Mouse (Mus musculus) kidney, postnatal 0 days (tissue): Measurements from ENCODE around the gene Fem1b. TPM values are rescaled to one million over a fixed set of nuclear protein-coding genes. Genes with fewer than 3 reads are reported as not detected.
"Not testable (repeated sequence)": the region's sequence is repeated elsewhere in the genome, so short reads cannot be mapped to it uniquely, and the experiment has no call there.

Experiments
- ATAC-seq: fragments of 200-750 bp; cut with Nextera tagmentation; replicated peaks from 2 replicates; pipeline ENCODE4 v1.8.0; 2017; ENCODE audit warnings: low read depth, moderate number of reproducible peaks, moderate TSS enrichment, moderate library complexity; ENCODE audit not compliant: low FRiP score
- DNase-seq: peaks from one replicate; pipeline ENCODE4 v3.0.0-alpha.2; 2016; ENCODE audit warnings: low spot score
- H3K27ac ChIP-seq: fragments of 300-500 bp; sonication (generic); 2 replicates; pipeline ENCODE4 v1.5.1; 2014; ENCODE audit warnings: mild to moderate bottlenecking
- H3K27me3 ChIP-seq: fragments of 300-500 bp; sonication (generic); 2 replicates; pipeline ENCODE4 v1.6.1; 2014; ENCODE audit warnings: low read length, mixed read lengths; ENCODE audit not compliant: insufficient read depth
- H3K36me3 ChIP-seq: fragments of 300-500 bp; sonication (generic); 2 replicates; pipeline ENCODE4 v1.6.1; 2014; ENCODE audit warnings: low read length, mixed read lengths; ENCODE audit not compliant: insufficient read depth
- H3K4me1 ChIP-seq: fragments of 300-500 bp; sonication (generic); replicated peaks from 2 replicates; pipeline ENCODE4 v1.6.1; 2014; ENCODE audit warnings: antibody characterized with exemption, low read length, mixed read lengths; ENCODE audit not compliant: insufficient read depth
- H3K4me2 ChIP-seq: fragments of 300-500 bp; sonication (generic); 2 replicates; pipeline ENCODE4 v1.6.1; 2014; ENCODE audit warnings: mild to moderate bottlenecking, low read length, moderate library complexity, mixed read lengths
- H3K4me3 ChIP-seq: fragments of 300-500 bp; sonication (generic); replicated peaks from 2 replicates; pipeline ENCODE4 v1.5.1; 2014; ENCODE audit warnings: low read depth, low read length
- H3K9ac ChIP-seq: fragments of 300-500 bp; sonication (generic); 2 replicates; pipeline ENCODE4 v1.6.1; 2014; ENCODE audit warnings: low read depth, low read length
- H3K9me3 ChIP-seq: fragments of 300-500 bp; sonication (generic); replicated peaks from 2 replicates; pipeline ENCODE4 v1.6.1; 2016; ENCODE audit warnings: low read length, inconsistent platforms, mixed read lengths
- CTCF ChIP-seq: IDR thresholded peaks from 2 replicates; pipeline ENCODE4 v1.5.1; 2016; ENCODE audit warnings: antibody characterized with exemption, low read depth, mild to moderate bottlenecking, moderate library complexity
- WGBS: fragments of 180-500 bp; shearing (Covaris S2); extraction: QIAGEN DNeasy Blood & Tissue Kit; methylation state at CpG from one replicate; pipeline ENCODE4 v1.1.7; 2014; 5-methylcytosine and 5-hydroxymethylcytosine counted together
- polyA plus RNA-seq: library from polyadenylated mRNA; unstranded; fragments of >200 nt; fragmentation: Nextera tagmentation; extraction: Ambion mirVana; gene quantifications from 2 replicates; pipeline ENCODE4 v1.2.1, GENCODE M21; 2015

The Fem1b gene
- 15.1 and 15.4 TPM in 2 replicates for polyA plus RNA-seq

DNA sequence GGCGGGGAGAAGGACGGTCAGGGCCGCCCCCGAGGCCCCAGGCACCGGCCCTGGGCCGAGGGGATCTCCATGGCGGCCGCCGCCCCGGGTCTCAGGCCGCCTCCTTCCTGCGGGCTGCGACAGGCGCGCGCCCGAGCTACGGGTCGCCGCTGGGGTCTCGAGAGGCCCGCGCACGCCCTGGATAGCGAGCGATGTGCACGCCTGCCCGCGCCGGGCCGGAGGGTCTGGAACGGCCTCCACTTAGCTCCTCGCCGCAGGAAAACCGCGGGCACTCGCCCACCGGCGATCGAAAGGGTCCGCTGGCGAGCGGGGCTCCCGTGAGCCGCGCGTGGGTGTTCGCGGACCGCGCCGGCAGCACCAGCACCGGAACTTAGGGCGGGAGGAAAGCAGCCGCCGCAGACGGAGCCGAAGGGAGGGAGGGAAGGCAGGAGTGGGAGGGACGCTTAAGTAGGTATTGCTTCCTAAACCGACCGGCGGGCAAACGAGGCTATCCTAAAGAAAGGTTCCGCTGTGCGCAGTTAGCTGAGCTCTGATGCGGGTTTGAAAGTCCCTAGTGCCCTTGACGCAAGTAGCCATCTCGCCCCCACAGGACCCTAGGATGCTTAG is at the start of gene Fem1b:
Gene Fem1b, minus strand, starts transcription at position 419 of the 606 bp plus-strand sequence.
- under 1% methylated on average over 68 of the region's 68 CpGs for WGBS
- DNase-seq: peak; percentile 98
- peak; percentile 93 for ATAC-seq
- H3K4me3 ChIP-seq: peak within 1 kb of the TSS; percentile 90
- H3K9ac ChIP-seq: peak within 1 kb of the TSS; percentile 90
- peaks cover 10% of the 10 kb centered on the region; the same call in 1 of the 2 replicates for H3K4me1 ChIP-seq
- H3K36me3 ChIP-seq: no peaks in the 10 kb centered on the region
- peak within 1 kb of the TSS; percentile 96 for H3K27ac ChIP-seq
- TF ChIP-seq CTCF: no peak
- H3K27me3 ChIP-seq: no peaks in the 10 kb centered on the region
- H3K9me3 ChIP-seq: no peaks in the 10 kb centered on the region
- peak within 1 kb of the TSS; percentile 88 for H3K4me2 ChIP-seq

GRCm38 (mm10) chr9:62860866-62861265 is 49.1 kb upstream of the Fem1b start:
- WGBS: 77% methylated on average over 4 of the region's 4 CpGs
- no peak overlapping the region for H3K9ac ChIP-seq
- no peak overlapping the region for H3K4me3 ChIP-seq
- DNase-seq (no peak), ATAC-seq (no peak)
- no peaks in the 10 kb centered on the region for H3K9me3 ChIP-seq
- peaks cover 22% of the 10 kb centered on the region for H3K4me1 ChIP-seq
- no peak for TF ChIP-seq CTCF
- H3K27me3 ChIP-seq: no peaks in the 10 kb centered on the region
- no peak overlapping the region for H3K4me2 ChIP-seq
- H3K36me3 ChIP-seq: no peaks in the 10 kb centered on the region
- H3K27ac ChIP-seq: no peak overlapping the region

GRCm38 (mm10) chr9:62860102-62860501 is 48.4 kb upstream of the Fem1b start:
- H3K36me3 ChIP-seq, H3K27ac ChIP-seq, H3K9ac ChIP-seq, H3K9me3 ChIP-seq, DNase-seq, H3K4me2 ChIP-seq, H3K4me3 ChIP-seq, ATAC-seq, H3K27me3 ChIP-seq: not testable (repeated sequence)
- 50% methylated on average over 6 of the region's 7 CpGs for WGBS
- H3K4me1 ChIP-seq: peaks cover 22% of the 10 kb centered on the region

- no peaks in the 10 kb centered on the region for H3K9me3 ChIP-seq
- H3K36me3 ChIP-seq: no peaks in the 10 kb centered on the region
- H3K4me2 ChIP-seq: peak overlapping the region; percentile 54
- no peak for TF ChIP-seq CTCF
- 23% methylated on average over 8 of the region's 8 CpGs for WGBS
- DNase-seq: peak; percentile 78
- peak; percentile 33; the same call in 1 of the 2 replicates for ATAC-seq
- peak overlapping the region; percentile 27 for H3K4me3 ChIP-seq
- H3K27me3 ChIP-seq: no peaks in the 10 kb centered on the region
- H3K9ac ChIP-seq: peak overlapping the region; percentile 49
- H3K4me1 ChIP-seq: peaks cover 30% of the 10 kb centered on the region
- H3K27ac ChIP-seq: peak overlapping the region; percentile 94
These were observed 46.7 kb upstream of the Fem1b start for GRCm38 (mm10) chr9:62858266-62859019.

GRCm38 (mm10) chr9:62857719-62858261 is 46.1 kb upstream of the Fem1b start, which contains the start of gene Calml4:
Gene Calml4 (plus strand): TSS chr9:62858080.
- ATAC-seq: peak; percentile 86
- Histone ChIP-seq H3K9ac (peak within 1 kb of the TSS; percentile 49), H3K36me3 (no peaks in the 10 kb centered on the region), H3K4me1 (peaks cover 30% of the 10 kb centered on the region), H3K4me2 (peak within 1 kb of the TSS; percentile 54), H3K9me3 (no peaks in the 10 kb centered on the region), H3K27ac (peak within 1 kb of the TSS; percentile 94), H3K27me3 (no peaks in the 10 kb centered on the region), H3K4me3 (peak within 1 kb of the TSS; percentile 27)
- 2% methylated on average over 16 of the region's 20 CpGs for WGBS
- DNase-seq: peak; percentile 92
- no peak for TF ChIP-seq CTCF

GRCm38 (mm10) chr9:62857216-62857615 is 45.5 kb upstream of the Fem1b start:
- Histone ChIP-seq H3K4me2 (peak overlapping the region; percentile 54), H3K27me3 (no peaks in the 10 kb centered on the region), H3K4me1 (peaks cover 30% of the 10 kb centered on the region), H3K36me3 (no peaks in the 10 kb centered on the region), H3K27ac (peak overlapping the region; percentile 94), H3K9ac (no peak overlapping the region), H3K4me3 (no peak overlapping the region), H3K9me3 (no peaks in the 10 kb centered on the region)
- TF ChIP-seq CTCF: no peak
- peak; percentile 60 for ATAC-seq
- DNase-seq: peak; percentile 58
- WGBS: 48% methylated on average over 9 of the region's 9 CpGs
